Mouse (Mus musculus) erythroblast, embryonic 14.5 days (primary cell): ENCODE data around the gene Arhgap15. TPM values are rescaled to one million over a fixed set of nuclear protein-coding genes. Genes with fewer than 3 reads are reported as not detected.

Source experiments
- H3K27me3 ChIP-seq: 2 replicates; pipeline ENCODE4 v1.6.1; 2012; ENCODE audit warnings: inconsistent platforms; ENCODE audit not compliant: control insufficient read depth
- H3K36me3 ChIP-seq: 2 replicates; pipeline ENCODE4 v1.6.1; 2012; ENCODE audit warnings: mild to moderate bottlenecking, inconsistent platforms; ENCODE audit not compliant: control insufficient read depth
- H3K4me1 ChIP-seq: 2 replicates; pipeline ENCODE4 v1.6.1; 2012; ENCODE audit warnings: inconsistent platforms; ENCODE audit not compliant: control insufficient read depth
- H3K4me3 ChIP-seq: replicated peaks from 2 replicates; pipeline ENCODE3; 2012; ENCODE audit warnings: moderate library complexity, mild to moderate bottlenecking, inconsistent platforms
- H3K9me3 ChIP-seq: 2 replicates; pipeline ENCODE4 v1.6.1; 2012; ENCODE audit warnings: low read length, inconsistent platforms, mixed read lengths; ENCODE audit not compliant: control insufficient read depth
- GATA1 ChIP-seq: IDR thresholded peaks from 2 replicates; pipeline ENCODE4 v1.6.1; 2012; ENCODE audit warnings: low read length, inconsistent platforms, mixed read lengths
- TAL1 ChIP-seq: IDR thresholded peaks from 3 replicates; pipeline ENCODE4 v1.6.1; 2012; ENCODE audit warnings: low read length, inconsistent platforms, mixed read lengths
- polyA plus RNA-seq: library from polyadenylated mRNA; stranded (reverse); fragments of >175 nt; gene quantifications from 2 replicates; pipeline ENCODE4 v1.2.3, GENCODE M21; 2012

The Arhgap15 gene
- polyA plus RNA-seq, 1 experiment, result 0.02 TPM

- H3K9me3 ChIP-seq, result no peaks in the 10 kb centered on the region
- H3K4me1 ChIP-seq, result peaks cover 9% of the 10 kb centered on the region
- no peaks in the 10 kb centered on the region for H3K27me3 ChIP-seq
- TF ChIP-seq GATA1 (no peak), TAL1 (no peak)
- no peak overlapping the region for H3K4me3 ChIP-seq
- H3K36me3 ChIP-seq, result no peaks in the 10 kb centered on the region
Measured at GRCm38 (mm10) chr2:43738562-43739112, 10.0 kb upstream of the Arhgap15 start.

GRCm38 (mm10) chr2:43739190-43739818, 9.3 kb upstream of the Arhgap15 start:
- Histone ChIP-seq H3K36me3 (no peaks in the 10 kb centered on the region), H3K4me3 (no peak overlapping the region), H3K9me3 (no peaks in the 10 kb centered on the region), H3K4me1 (peaks cover 9% of the 10 kb centered on the region), H3K27me3 (no peaks in the 10 kb centered on the region)
- TF ChIP-seq TAL1, result no peak
- no peak for TF ChIP-seq GATA1

- TF ChIP-seq TAL1 (no peak), GATA1 (no peak)
- Histone ChIP-seq H3K36me3 (no peaks in the 10 kb centered on the region), H3K4me3 (no peak overlapping the region), H3K4me1 (peaks cover 8% of the 10 kb centered on the region), H3K9me3 (no peaks in the 10 kb centered on the region), H3K27me3 (no peaks in the 10 kb centered on the region)
Measured at GRCm38 (mm10) chr2:43749321-43749720, 697 bp downstream of the Arhgap15 start.

GRCm38 (mm10) chr2:43755899-43756298, 7.3 kb downstream of the Arhgap15 start:
- Histone ChIP-seq H3K36me3 (no peaks in the 10 kb centered on the region), H3K4me1 (no peaks in the 10 kb centered on the region), H3K4me3 (no peak overlapping the region), H3K27me3 (no peaks in the 10 kb centered on the region), H3K9me3 (no peaks in the 10 kb centered on the region)
- no peak for TF ChIP-seq TAL1
- no peak for TF ChIP-seq GATA1

GRCm38 (mm10) chr2:43756626-43757025, 8.0 kb downstream of the Arhgap15 start:
- Histone ChIP-seq H3K9me3 (no peaks in the 10 kb centered on the region), H3K36me3 (no peaks in the 10 kb centered on the region), H3K4me1 (no peaks in the 10 kb centered on the region), H3K4me3 (no peak overlapping the region), H3K27me3 (no peaks in the 10 kb centered on the region)
- TF ChIP-seq TAL1 (no peak), GATA1 (no peak)

GRCm38 (mm10) chr2:43761735-43762134, 13.1 kb downstream of the Arhgap15 start:
- Histone ChIP-seq H3K9me3 (no peaks in the 10 kb centered on the region), H3K27me3 (no peaks in the 10 kb centered on the region), H3K36me3 (no peaks in the 10 kb centered on the region), H3K4me1 (no peaks in the 10 kb centered on the region), H3K4me3 (no peak overlapping the region)
- TF ChIP-seq GATA1 (no peak), TAL1 (no peak)

GRCm38 (mm10) chr2:43763279-43763678, 14.7 kb downstream of the Arhgap15 start:
- H3K4me1 ChIP-seq, result no peaks in the 10 kb centered on the region
- H3K36me3 ChIP-seq, result no peaks in the 10 kb centered on the region
- no peak overlapping the region for H3K4me3 ChIP-seq
- H3K27me3 ChIP-seq, result no peaks in the 10 kb centered on the region
- TF ChIP-seq TAL1, result no peak
- TF ChIP-seq GATA1, result no peak
- H3K9me3 ChIP-seq, result no peaks in the 10 kb centered on the region

GRCm38 (mm10) chr2:43764456-43764855, 15.8 kb downstream of the Arhgap15 start:
- H3K9me3 ChIP-seq, result no peaks in the 10 kb centered on the region
- no peaks in the 10 kb centered on the region for H3K27me3 ChIP-seq
- H3K4me1 ChIP-seq, result peaks cover 3% of the 10 kb centered on the region; the same call in 1 of the 2 replicates
- H3K36me3 ChIP-seq, result no peaks in the 10 kb centered on the region
- no peak overlapping the region for H3K4me3 ChIP-seq
- TF ChIP-seq GATA1 (no peak), TAL1 (no peak)

GRCm38 (mm10) chr2:43766200-43766599, 17.6 kb downstream of the Arhgap15 start:
- TF ChIP-seq GATA1, result no peak
- TF ChIP-seq TAL1, result no peak
- no peaks in the 10 kb centered on the region for H3K36me3 ChIP-seq
- no peaks in the 10 kb centered on the region for H3K27me3 ChIP-seq
- H3K4me1 ChIP-seq, result peaks cover 10% of the 10 kb centered on the region
- H3K9me3 ChIP-seq, result no peaks in the 10 kb centered on the region
- H3K4me3 ChIP-seq, result no peak overlapping the region
